Mouse (Mus musculus): ENCODE measurements around the gene Rrp36.

The Rrp36 gene

DNA sequence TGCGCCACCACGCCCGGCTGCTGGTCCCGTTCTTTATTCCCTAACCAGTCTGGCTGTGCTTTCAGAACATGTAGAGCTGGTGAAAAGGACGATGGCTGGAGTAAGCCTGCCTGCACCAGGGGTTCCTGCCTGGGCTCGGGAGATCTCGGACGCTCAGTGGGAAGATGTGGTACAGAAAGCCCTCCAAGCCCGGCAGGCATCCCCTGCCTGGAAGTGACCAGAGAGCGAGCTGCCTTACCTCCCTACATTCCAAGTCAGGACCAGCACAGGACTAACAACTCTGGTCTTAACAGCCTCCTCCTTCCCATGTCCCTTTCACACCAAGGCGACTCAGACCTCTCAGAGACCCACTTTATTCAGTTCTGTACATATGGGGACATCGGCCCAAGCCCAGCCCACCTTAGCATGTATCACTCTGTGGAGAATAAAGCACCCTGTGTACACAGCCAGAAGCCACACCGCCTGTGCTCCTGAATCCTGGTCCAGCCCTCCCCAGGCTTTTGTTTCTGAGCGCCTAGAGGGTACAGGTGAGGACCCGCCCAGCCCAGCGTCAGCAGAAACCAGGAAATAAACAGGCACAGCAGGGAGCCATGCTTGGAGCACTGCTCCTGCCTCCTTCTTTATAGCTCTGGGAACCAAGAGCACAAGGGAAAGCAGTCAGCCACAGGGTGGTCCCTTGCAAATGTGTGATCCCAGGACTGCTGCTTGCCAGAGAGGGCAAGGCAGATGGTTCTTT is 8.7 kb upstream of the Rrp36 start:
- no peak for DNase-seq

DNA sequence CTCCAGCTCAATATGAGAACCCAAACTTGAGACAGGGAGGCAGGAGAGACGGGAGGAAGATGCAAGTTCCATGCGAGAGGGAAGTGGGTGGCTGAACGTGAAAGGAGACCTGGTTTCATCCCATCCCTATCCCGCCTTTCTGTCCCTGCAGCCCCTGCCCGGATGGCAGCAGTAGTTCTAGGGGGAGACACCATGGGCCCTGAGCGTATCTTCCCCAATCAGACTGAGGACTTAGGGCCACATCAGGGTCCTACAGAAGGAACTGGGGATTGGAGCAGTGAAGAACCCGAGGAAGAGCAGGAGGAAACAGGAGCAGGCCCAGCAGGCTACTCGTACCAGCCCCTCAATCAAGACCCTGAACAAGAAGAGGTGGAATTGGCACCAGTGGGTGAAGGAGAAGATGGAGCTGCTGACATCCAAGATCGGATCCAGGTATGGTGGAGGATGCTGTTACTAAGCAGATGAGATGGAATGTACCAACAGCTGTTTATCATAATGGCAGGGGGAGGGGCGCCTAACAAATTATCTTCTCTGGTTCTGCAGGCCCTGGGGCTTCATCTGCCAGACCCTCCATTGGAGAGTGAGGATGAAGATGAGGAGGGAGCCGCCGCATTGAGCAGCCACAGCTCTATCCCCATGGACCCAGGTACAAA is 7.4 kb upstream of the Rrp36 start:
- no peak for DNase-seq

DNA sequence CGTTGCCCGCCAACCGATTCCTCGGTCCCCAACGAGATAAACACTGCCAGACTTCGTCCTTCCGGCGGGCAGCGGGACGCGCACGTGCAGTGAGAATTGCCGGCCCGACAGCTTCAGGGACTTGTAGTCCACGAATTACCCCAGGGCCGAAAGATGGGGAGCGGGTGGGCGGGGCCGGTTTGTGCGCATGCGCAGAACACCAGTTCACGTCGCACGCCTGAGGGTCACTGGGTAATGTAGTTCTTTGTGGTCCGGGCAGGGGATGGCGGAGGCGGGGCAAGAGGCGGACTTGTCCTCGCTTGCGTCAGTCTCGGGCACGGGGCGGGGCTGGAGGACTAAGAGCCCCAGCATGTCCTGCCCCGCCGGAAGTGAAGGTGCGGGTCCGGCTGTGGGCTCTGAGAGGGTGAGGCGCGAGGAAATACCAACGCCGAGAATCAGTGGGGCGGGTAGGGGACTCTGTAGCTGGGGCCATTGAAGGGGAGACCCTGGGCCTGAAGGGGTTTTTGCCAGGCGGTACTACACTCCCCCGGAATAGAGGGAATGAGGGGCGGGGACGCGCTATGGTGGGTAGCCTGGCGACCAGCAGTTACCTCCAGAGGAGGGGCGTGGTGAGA is 6.7 kb upstream of the Rrp36 start, which contains the start of gene Klhdc3:
Gene Klhdc3, minus strand, starts transcription at position 155 of the 614 bp plus-strand sequence.
- DNase-seq = peak; percentile 97 to 98

GRCm38 (mm10) chr17:46679843-46680759 is 5.9 kb upstream of the Rrp36 start:
- peak; percentile 44 to 58 for DNase-seq

- DNase-seq = no peak
Measured at GRCm38 (mm10) chr17:46678911-46679310, 4.8 kb upstream of the Rrp36 start.

- no peak for DNase-seq
Measured at GRCm38 (mm10) chr17:46678416-46678815, 4.3 kb upstream of the Rrp36 start, which contains the start of gene Mea1. Gene Mea1 (plus strand): TSS chr17:46678793.

GRCm38 (mm10) chr17:46674530-46675283 is 555 bp upstream of the Rrp36 start:
- peak in 1 of 2 experiments; percentile 24 for DNase-seq

DNA sequence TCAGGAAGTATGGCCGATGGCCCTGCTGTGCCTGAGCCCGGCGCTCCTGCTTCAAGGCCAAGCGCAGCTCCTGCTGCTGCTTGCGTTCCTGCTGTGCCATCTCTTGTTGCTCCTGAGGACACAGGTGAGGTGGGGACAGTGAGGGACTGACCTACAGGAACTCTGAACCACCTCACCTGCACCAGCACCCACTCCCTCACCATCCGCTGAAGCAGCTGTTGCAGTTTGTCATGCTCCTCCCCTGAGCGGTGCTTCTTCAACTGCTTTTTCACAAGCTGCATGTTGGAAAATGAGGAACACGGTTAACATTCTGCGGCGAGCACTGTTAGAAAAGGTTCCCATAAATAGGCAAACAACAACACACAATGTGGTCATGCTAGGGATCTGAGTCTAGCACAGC is 4.2 kb downstream of the Rrp36 start:
- no peak for DNase-seq

DNA sequence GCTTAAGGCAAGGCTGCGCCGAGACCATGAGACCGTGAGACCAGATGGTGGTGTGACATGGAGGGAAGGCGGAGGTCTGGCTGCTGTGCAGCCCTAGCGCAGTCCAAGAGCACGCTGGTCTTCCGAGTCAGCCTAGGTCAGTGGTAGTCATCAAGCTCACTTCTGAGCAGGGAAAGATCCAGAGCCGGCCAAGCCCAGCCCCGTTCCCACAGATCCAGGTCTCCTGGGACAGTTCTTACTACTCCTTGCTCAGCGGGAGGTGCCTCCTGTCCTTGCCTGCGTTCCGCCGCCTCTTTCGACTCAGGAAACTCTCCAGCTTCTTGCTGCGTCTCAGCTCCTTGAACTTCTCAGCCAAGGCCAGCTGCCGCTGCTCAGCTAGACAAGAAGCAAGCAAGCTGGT is 6.4 kb downstream of the Rrp36 start:
- DNase-seq = no peak

DNA sequence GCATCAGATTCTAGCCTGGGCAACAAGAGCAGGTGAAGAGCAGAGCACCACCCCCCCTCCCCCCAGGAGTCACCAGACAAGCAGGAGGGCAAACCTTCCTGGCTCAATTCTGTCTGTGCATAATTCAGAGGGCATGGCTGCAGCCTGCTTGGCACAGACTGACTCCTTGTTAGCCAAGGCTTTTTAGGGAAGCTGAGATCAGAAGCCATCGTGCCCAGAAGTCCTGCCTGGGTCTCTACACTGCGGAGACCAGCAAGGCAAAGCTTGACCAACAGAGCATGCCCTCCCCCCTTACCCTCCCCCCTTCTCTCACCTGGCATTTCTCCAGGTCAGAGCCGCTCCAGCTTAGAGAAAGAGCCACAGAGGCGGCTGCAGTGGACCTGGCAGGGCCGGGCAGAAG is 11.4 kb downstream of the Rrp36 start:
- peak; percentile 69 to 79 for DNase-seq

- DNase-seq = peak; percentile 69 to 74
Measured at GRCm38 (mm10) chr17:46661981-46662380, 12.2 kb downstream of the Rrp36 start.

DNA sequence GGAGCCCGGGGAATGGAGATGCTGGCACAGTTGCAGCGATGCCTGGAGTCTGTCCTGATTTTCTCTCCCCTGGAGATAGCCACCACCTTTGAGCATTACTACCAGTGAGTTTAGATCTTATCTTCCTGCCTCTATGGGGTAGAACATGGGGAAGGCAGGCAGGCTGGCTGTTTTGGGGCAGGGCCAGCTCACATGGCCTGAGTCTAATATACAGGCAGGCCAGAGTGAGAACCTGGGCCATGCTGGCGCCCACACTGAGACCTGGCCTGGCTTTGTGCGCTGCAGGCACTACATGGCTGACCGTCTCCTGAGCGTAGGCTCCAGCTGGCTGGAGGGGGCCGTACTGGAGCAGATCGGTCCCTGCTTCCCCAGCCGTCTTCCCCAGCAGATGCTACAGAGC is 12.8 kb downstream of the Rrp36 start:
- DNase-seq = peak; percentile 71 to 75

- DNase-seq = no peak
Measured at GRCm38 (mm10) chr17:46656054-46656453, 18.1 kb downstream of the Rrp36 start.

GRCm38 (mm10) chr17:46651755-46652547 is 22.2 kb downstream of the Rrp36 start:
- DNase-seq = no peak

- no peak for DNase-seq
Measured at GRCm38 (mm10) chr17:46651292-46651691, 22.9 kb downstream of the Rrp36 start.

- peak; percentile 89 to 92 for DNase-seq
Measured at GRCm38 (mm10) chr17:46650232-46651031, 23.7 kb downstream of the Rrp36 start, which contains the start of gene Cul7. Gene Cul7 (plus strand): TSS chr17:46650337.

DNA sequence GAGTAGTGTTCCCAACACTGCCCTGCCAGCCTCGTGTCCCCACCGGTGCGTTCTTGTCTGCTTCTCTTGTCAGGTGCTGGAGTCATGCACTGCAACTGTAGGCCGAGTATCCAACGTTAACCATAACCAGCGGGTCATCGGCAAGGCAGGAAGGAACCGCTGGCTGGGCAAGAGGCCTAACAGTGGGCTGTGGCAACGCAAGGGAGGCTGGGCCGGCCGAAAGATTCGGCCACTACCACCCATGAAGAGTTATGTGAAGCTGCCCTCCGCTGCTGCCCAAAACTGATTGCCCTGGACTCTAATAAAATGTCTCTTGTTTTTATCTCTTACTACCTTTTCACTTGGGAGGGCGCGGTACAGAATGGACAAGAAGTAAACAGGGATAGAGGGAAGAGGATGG is 24.3 kb downstream of the Rrp36 start:
- DNase-seq = peak in 1 of 2 experiments; percentile 39

- no peak for DNase-seq
Measured at GRCm38 (mm10) chr17:46648436-46648835, 25.7 kb downstream of the Rrp36 start.

DNA sequence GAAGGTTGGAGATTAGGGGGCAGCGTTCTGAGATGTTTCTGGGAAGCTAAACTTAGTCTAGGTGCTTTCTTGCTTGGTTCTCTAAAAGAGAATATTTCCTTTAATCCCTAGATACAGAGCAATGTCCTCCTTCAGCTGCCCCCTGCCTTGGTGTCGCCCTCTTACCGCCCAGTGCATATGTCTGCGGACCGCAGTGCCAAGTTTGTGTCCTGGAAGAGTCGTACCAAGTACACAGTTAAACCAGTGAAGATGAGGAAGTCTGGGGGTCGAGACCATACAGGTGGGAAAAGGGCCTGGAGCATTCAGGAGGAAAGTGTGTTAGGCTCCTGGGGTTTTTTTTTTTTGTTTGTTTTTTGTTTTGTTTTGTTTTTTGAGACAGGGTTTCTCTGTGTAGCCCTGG is 26.9 kb downstream of the Rrp36 start:
- DNase-seq = no peak

- no peak for DNase-seq
Measured at GRCm38 (mm10) chr17:46646322-46646662, 27.9 kb downstream of the Rrp36 start.
